Mouse (Mus musculus) myocyte (in vitro differentiated cells): ENCODE results near the gene Bend6. TPM values are rescaled to one million over a fixed set of nuclear protein-coding genes. Genes with fewer than 3 reads are reported as not detected.

Source experiments
- H3K27me3 ChIP-seq: one replicate; pipeline ENCODE4 v1.6.1; 2011; ENCODE audit not compliant: control insufficient read depth, insufficient read depth, insufficient read length
- H3K36me3 ChIP-seq: one replicate; pipeline ENCODE4 v1.6.1; 2011; ENCODE audit not compliant: control insufficient read depth, insufficient read depth
- H3K4me2 ChIP-seq: one replicate; pipeline ENCODE4 v1.6.1; 2011; ENCODE audit warnings: low read depth, control low read depth
- H3K4me3 ChIP-seq: one replicate; pipeline ENCODE4 v1.5.1; 2011; ENCODE audit warnings: mild to moderate bottlenecking, control low read depth, moderate library complexity
- H3K79me2 ChIP-seq: one replicate; pipeline ENCODE4 v1.6.1; 2011; ENCODE audit not compliant: control insufficient read depth, insufficient read depth
- H3ac ChIP-seq: one replicate; pipeline ENCODE4 v1.6.1; 2011; ENCODE audit not compliant: control insufficient read depth, insufficient read length
- CEBPB ChIP-seq: IDR thresholded peaks from 2 replicates; pipeline ENCODE4 v1.6.1; 2011; ENCODE audit warnings: mild to moderate bottlenecking, moderate library complexity; ENCODE audit not compliant: poor library complexity, insufficient read depth, severe bottlenecking
- E2F4 ChIP-seq: IDR thresholded peaks from one replicate; pipeline ENCODE4 v1.6.1; 2011; ENCODE audit warnings: mild to moderate bottlenecking, control low read depth, moderate library complexity; ENCODE audit not compliant: insufficient read depth
- MAX ChIP-seq: IDR thresholded peaks from one replicate; pipeline ENCODE4 v1.6.1; 2011; ENCODE audit warnings: low read depth, mild to moderate bottlenecking, control low read depth
- MYOD1 ChIP-seq, 3 experiments: IDR thresholded peaks; one replicate each; pipeline ENCODE4 v1.6.1; 2011; ENCODE audit warnings: control low read depth in 2 of 3, low read depth in 2 of 3, mild to moderate bottlenecking in 2 of 3, moderate library complexity in 1 of 3; ENCODE audit not compliant: insufficient read length in 2 of 3, control insufficient read depth in 1 of 3
- MYOG ChIP-seq, 3 experiments: IDR thresholded peaks; one replicate each; pipeline ENCODE4 v1.6.1; 2011; ENCODE audit warnings: control low read depth in 2 of 3, low read depth in 2 of 3, mild to moderate bottlenecking in 2 of 3; ENCODE audit not compliant: insufficient read length in 2 of 3, control insufficient read depth in 1 of 3, insufficient read depth in 1 of 3
- POLR2A ChIP-seq: IDR thresholded peaks from one replicate; pipeline ENCODE4 v1.6.1; 2011; ENCODE audit warnings: low read depth, mild to moderate bottlenecking, control low read depth, moderate library complexity; ENCODE audit not compliant: insufficient read length
- POLR2AphosphoS2 ChIP-seq: IDR thresholded peaks from one replicate; pipeline ENCODE4 v1.6.1; 2011; ENCODE audit warnings: low read depth, control low read depth; ENCODE audit not compliant: insufficient read length
- REST ChIP-seq: IDR thresholded peaks from one replicate; pipeline ENCODE4 v1.6.1; 2011; ENCODE audit warnings: mild to moderate bottlenecking, control low read depth, moderate library complexity; ENCODE audit not compliant: insufficient read depth, insufficient read length
- SRF ChIP-seq: IDR thresholded peaks from one replicate; pipeline ENCODE4 v1.6.1; 2011; ENCODE audit warnings: low read depth; ENCODE audit not compliant: control insufficient read depth, insufficient read length
- TCF12 ChIP-seq: IDR thresholded peaks from one replicate; pipeline ENCODE4 v1.6.1; 2011; ENCODE audit warnings: mild to moderate bottlenecking, control low read depth; ENCODE audit not compliant: poor library complexity, insufficient read depth, severe bottlenecking
- TCF3 ChIP-seq: IDR thresholded peaks from one replicate; pipeline ENCODE4 v1.6.1; 2011; ENCODE audit warnings: low read depth, control low read depth; ENCODE audit not compliant: insufficient read length
- USF1 ChIP-seq: IDR thresholded peaks from one replicate; pipeline ENCODE4 v1.6.1; 2011; ENCODE audit warnings: low read depth, mild to moderate bottlenecking, control low read depth, moderate library complexity
- polyA plus RNA-seq: library from polyadenylated mRNA; unstranded; fragments of >200 nt; fragmentation: generic; extraction: Trizol; gene quantifications from one replicate; pipeline ENCODE4 v1.2.1, GENCODE M21; 2012; ENCODE audit warnings: missing spikeins

The Bend6 gene
- polyA plus RNA-seq, 1 experiment = 3.8 TPM

DNA sequence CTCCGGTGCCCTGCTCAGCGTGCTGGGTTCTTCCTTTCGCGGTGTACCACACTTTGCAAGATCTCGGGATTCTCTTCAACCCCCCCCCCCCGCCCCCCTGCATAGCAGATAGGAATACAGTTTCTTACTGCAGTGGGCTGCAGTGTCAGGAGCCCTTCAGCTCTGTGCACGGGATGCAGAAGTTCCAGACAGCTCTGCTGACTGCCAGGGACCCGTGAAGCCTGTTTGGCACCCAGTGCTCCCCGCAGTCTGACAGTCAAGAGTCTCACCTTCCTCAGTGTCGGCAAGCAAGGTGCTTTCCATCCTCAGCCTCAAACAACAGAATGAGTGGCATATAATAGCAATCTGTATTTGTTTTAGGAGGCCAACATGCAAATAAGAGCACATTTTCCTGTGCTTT, 1.4 kb downstream of the Bend6 start:
- H3K4me3 ChIP-seq = peak overlapping the region; percentile 68
- no peak overlapping the region for H3ac ChIP-seq
- H3K4me2 ChIP-seq = peak overlapping the region; percentile 92
- peaks cover 28% of the 10 kb centered on the region for H3K79me2 ChIP-seq
- H3K27me3 ChIP-seq = no peaks in the 10 kb centered on the region
- no peaks in the 10 kb centered on the region for H3K36me3 ChIP-seq
- no peak for TF ChIP-seq REST
- no peak for TF ChIP-seq POLR2AphosphoS2
- no peak for TF ChIP-seq TCF3

DNA sequence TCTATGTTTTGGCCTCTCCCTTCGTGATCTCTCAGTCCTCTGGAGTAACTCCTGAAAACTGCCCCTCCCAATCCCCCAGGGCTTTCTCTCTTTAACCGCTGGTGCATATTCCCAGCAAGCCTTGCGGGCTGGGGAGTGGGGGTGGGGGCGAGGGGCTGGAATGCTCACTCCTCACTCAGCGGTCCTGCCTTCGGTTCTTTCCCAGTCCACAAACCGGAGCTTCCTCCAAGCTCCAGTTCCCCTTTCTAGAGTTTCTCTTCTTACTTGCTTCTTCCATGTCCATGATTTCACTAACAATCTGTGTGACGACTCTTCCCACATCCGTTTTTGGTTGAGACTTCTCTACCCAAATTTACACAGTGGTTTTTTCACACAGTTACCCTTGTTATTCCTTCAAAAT, 4.0 kb downstream of the Bend6 start:
- Histone ChIP-seq H3K27me3 (no peaks in the 10 kb centered on the region), H3K4me3 (peak overlapping the region; percentile 21), H3ac (no peak overlapping the region), H3K36me3 (no peaks in the 10 kb centered on the region), H3K79me2 (peaks cover 5% of the 10 kb centered on the region), H3K4me2 (peak overlapping the region; percentile 95)
- TF ChIP-seq MAX (no peak), POLR2A (peak; percentile 19), CEBPB (no peak), POLR2AphosphoS2 (peak; percentile 37)

DNA sequence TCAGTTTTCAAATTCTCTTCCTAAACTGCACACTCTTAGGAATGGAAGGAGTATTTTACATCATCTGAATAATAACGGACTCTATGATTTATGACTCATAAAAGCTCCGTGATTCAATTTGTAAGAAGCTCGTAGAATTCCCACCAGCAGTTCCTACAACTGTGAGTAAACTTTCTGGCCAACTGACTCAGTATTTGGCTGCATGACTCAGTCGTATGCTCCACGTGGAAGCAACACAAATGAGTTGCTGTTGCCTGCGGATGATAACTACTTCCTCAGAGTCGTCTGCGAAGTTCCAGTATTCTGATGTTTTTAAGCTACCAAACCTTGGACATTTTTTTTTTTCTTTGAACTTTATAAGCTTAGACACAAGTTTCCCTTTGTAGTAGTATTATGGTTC, 7.4 kb downstream of the Bend6 start:
- no peak for TF ChIP-seq POLR2AphosphoS2
- TF ChIP-seq MAX = peak; percentile 93
- TF ChIP-seq POLR2A = no peak
- TF ChIP-seq USF1 = peak; percentile 50
- Histone ChIP-seq H3K27me3 (no peaks in the 10 kb centered on the region), H3K79me2 (no peaks in the 10 kb centered on the region), H3ac (no peak overlapping the region), H3K36me3 (no peaks in the 10 kb centered on the region), H3K4me3 (no peak overlapping the region), H3K4me2 (peak overlapping the region; percentile 54)

- no peaks in the 10 kb centered on the region for H3K79me2 ChIP-seq
- H3ac ChIP-seq = no peak overlapping the region
- no peaks in the 10 kb centered on the region for H3K27me3 ChIP-seq
- H3K4me3 ChIP-seq = no peak overlapping the region
- H3K36me3 ChIP-seq = no peaks in the 10 kb centered on the region
- TF ChIP-seq POLR2A (no peak), E2F4 (no peak), CEBPB (no peak), POLR2AphosphoS2 (no peak), TCF12 (no peak), MYOG (IDR thresholded peaks at IDR 0.05; ENCODE audit: control insufficient read depth in 1 of 3, insufficient read depth in 1 of 3, insufficient read length in 2 of 3, low read depth in 2 of 3) (no peak), REST (no peak), MYOD1 (IDR thresholded peaks at IDR 0.05; ENCODE audit: control insufficient read depth in 1 of 3, insufficient read length in 2 of 3, low read depth in 2 of 3) (no peak), TCF3 (no peak), USF1 (no peak), SRF (no peak), MAX (no peak)
- no peak overlapping the region for H3K4me2 ChIP-seq
These were observed 9.2 kb downstream of the Bend6 start for GRCm38 (mm10) chr1:33898373-33898772.

DNA sequence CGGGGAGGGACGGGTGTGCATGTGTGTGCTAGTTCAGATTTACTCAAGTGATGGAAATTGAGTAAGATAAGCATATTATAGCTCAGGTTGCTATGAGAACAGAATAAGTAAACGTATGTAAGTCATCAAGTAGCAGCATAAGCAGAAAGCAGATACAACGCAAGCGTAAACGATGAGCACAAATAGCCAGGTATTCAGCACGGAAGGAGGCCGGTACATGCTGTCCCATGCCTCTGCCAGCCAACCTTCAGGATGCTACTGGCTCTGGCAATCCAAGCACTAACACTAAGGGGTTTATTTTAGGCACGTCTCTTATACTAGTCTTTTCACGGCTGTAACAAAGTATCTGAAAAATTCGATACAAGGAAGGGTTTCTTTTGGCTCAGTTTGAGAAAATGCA, 10.2 kb downstream of the Bend6 start:
- H3K79me2 ChIP-seq = no peaks in the 10 kb centered on the region
- TF ChIP-seq E2F4 (no peak), MYOG (IDR thresholded peaks at IDR 0.05; ENCODE audit: control insufficient read depth in 1 of 3, insufficient read depth in 1 of 3, insufficient read length in 2 of 3, low read depth in 2 of 3) (no peak), POLR2AphosphoS2 (no peak), POLR2A (no peak), CEBPB (no peak), MAX (no peak), TCF3 (no peak), SRF (no peak), MYOD1 (IDR thresholded peaks at IDR 0.05; ENCODE audit: control insufficient read depth in 1 of 3, insufficient read length in 2 of 3, low read depth in 2 of 3) (no peak), USF1 (no peak), TCF12 (no peak), REST (no peak)
- H3K36me3 ChIP-seq = no peaks in the 10 kb centered on the region
- H3K4me2 ChIP-seq = no peak overlapping the region
- no peak overlapping the region for H3K4me3 ChIP-seq
- H3ac ChIP-seq = no peak overlapping the region
- H3K27me3 ChIP-seq = no peaks in the 10 kb centered on the region

- no peak overlapping the region for H3K4me2 ChIP-seq
- no peak overlapping the region for H3K4me3 ChIP-seq
- H3K27me3 ChIP-seq = no peaks in the 10 kb centered on the region
These were observed 10.9 kb downstream of the Bend6 start for GRCm38 (mm10) chr1:33896666-33897065.

More at GRCm38 (mm10) chr1:33896666-33897065, 10.9 kb downstream of the Bend6 start:
- Histone ChIP-seq H3K36me3 (no peaks in the 10 kb centered on the region), H3ac (no peak overlapping the region), H3K79me2 (no peaks in the 10 kb centered on the region)
- TF ChIP-seq USF1 (no peak), SRF (no peak), CEBPB (no peak), MYOG (IDR thresholded peaks at IDR 0.05; ENCODE audit: control insufficient read depth in 1 of 3, insufficient read depth in 1 of 3, insufficient read length in 2 of 3, low read depth in 2 of 3) (no peak), TCF12 (no peak), MAX (no peak), TCF3 (no peak), E2F4 (no peak), POLR2AphosphoS2 (no peak)
